Mouse (Mus musculus): Measurements from ENCODE around the gene Csad.

Gene Csad

GRCm38 (mm10) chr15:102235371-102236027 lies 31.0 kb upstream of the Csad start:
- in situ Hi-C loops (cut with MboI, MseI), result no loop called here

- in situ Hi-C loops (cut with MboI, MseI), result no loop called here
These were observed 29.4 kb upstream of the Csad start for GRCm38 (mm10) chr15:102233896-102234295.

- in situ Hi-C loops (cut with MboI, MseI), result no loop called here
These were observed 28.2 kb upstream of the Csad start for GRCm38 (mm10) chr15:102232764-102233163.

GRCm38 (mm10) chr15:102231748-102232147 lies 27.2 kb upstream of the Csad start, which contains the start of gene Itgb7:
Gene Itgb7 (minus strand): TSS chr15:102231944.
- in situ Hi-C loops (cut with MboI, MseI), result no loop called here

- in situ Hi-C loops (cut with MboI, MseI), result no loop called here
These were observed 26.1 kb upstream of the Csad start for GRCm38 (mm10) chr15:102230408-102231321.

GRCm38 (mm10) chr15:102225619-102226018 lies 21.1 kb upstream of the Csad start:
- in situ Hi-C loops (cut with MboI, MseI), result loop anchor here (10.0 kb wide), 1 partner anchor 121 kb away; the partner anchor contains the start of gene Tns2

- in situ Hi-C loops (cut with MboI, MseI), result loop anchor here (5.0 to 10.0 kb wide), 2 partner anchors 48 to 120 kb away; partner anchors contain the start of gene Tns2
These were observed 20.6 kb upstream of the Csad start for GRCm38 (mm10) chr15:102224992-102225617.

- in situ Hi-C loops (cut with MboI, MseI), result loop anchor here (5.0 to 10.0 kb wide), 2 partner anchors 47 to 120 kb away; partner anchors contain the start of gene Tns2
These were observed 19.9 kb upstream of the Csad start for GRCm38 (mm10) chr15:102224186-102224991.

- in situ Hi-C loops (cut with MboI, MseI), result loop anchor here (5.0 to 10.0 kb wide), 2 partner anchors 45 to 118 kb away; partner anchors contain the start of gene Tns2
These were observed 17.9 kb upstream of the Csad start for GRCm38 (mm10) chr15:102222386-102222785.

GRCm38 (mm10) chr15:102217325-102217724 lies 12.8 kb upstream of the Csad start:
- in situ Hi-C loops (cut with MboI, MseI), result no loop called here

GRCm38 (mm10) chr15:102216459-102217228 lies 12.1 kb upstream of the Csad start:
- in situ Hi-C loops (cut with MboI, MseI), result no loop called here

GRCm38 (mm10) chr15:102215624-102216023 lies 11.1 kb upstream of the Csad start:
- in situ Hi-C loops (cut with MboI, MseI), result no loop called here

GRCm38 (mm10) chr15:102214132-102214531 lies 9.6 kb upstream of the Csad start:
- in situ Hi-C loops (cut with MboI, MseI), result no loop called here

- in situ Hi-C loops (cut with MboI, MseI), result no loop called here
These were observed 7.4 kb upstream of the Csad start for GRCm38 (mm10) chr15:102211895-102212294.

GRCm38 (mm10) chr15:102210816-102211215 lies 6.3 kb upstream of the Csad start:
- in situ Hi-C loops (cut with MboI, MseI), result no loop called here

- in situ Hi-C loops (cut with MboI, MseI), result no loop called here
These were observed 4.6 kb upstream of the Csad start for GRCm38 (mm10) chr15:102209114-102209513.

GRCm38 (mm10) chr15:102208092-102208561 lies 3.6 kb upstream of the Csad start:
- in situ Hi-C loops (cut with MboI, MseI), result no loop called here

- in situ Hi-C loops (cut with MboI, MseI), result no loop called here
These were observed 2.8 kb upstream of the Csad start for GRCm38 (mm10) chr15:102207351-102207750.

GRCm38 (mm10) chr15:102205779-102206178 lies 1.3 kb upstream of the Csad start:
- in situ Hi-C loops (cut with MboI, MseI), result no loop called here

GRCm38 (mm10) chr15:102203835-102204381 lies 616 bp downstream of the Csad start:
- in situ Hi-C loops (cut with MboI, MseI), result no loop called here

All from T-helper 2 cell (primary cell).